Mouse (Mus musculus) liver, embryonic 14.5 days (tissue): ENCODE measurements around the gene Chac1.

Source experiments
- CTCF ChIP-seq: IDR thresholded peaks from 2 replicates; pipeline ENCODE4 v1.5.1; 2016; ENCODE audit warnings: antibody characterized with exemption, low read depth, control low read depth
- EP300 ChIP-seq: IDR thresholded peaks from 2 replicates; pipeline ENCODE4 v1.6.1; 2016; ENCODE audit warnings: antibody characterized with exemption, low read depth

GRCm38 (mm10) chr2:119311544-119311943 is 39.5 kb upstream of the Chac1 start:
- TF ChIP-seq CTCF (no peak), EP300 (no peak)
